Mouse (Mus musculus): Measurements from ENCODE around the gene Serpina3m.
"Not testable (repeated sequence)": the region's sequence is repeated elsewhere in the genome, so short reads cannot be mapped to it uniquely, and the experiment has no call there.

The Serpina3m gene

DNA sequence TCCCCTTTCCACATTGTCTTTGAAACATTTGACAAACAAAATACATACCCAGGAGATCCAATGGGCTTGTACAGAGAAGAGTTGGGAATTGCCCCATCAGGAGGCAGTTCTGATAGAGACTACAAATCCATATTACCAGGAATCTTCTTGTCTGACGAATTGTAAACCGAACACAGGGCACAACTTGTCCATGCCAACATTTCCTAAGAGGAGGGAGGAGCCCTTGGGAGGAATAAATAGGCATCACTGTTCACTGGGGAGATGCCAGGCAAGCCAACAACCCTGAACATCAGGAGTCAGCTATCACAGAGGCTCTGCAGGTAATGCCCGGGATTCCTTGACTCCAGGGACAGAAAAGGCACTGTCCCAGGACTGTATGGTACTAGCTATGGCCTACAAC, at the start of gene Serpina3m, which contains the start of gene Serpina3k:
Gene Serpina3m (plus strand): TSS at position 261 of the 400 bp plus-strand sequence.
Gene Serpina3k (plus strand): TSS at position 261 of the 400 bp plus-strand sequence.
- not testable (repeated sequence) for DNase-seq (ENCODE audit: low spot score in 2 of 2)

DNA sequence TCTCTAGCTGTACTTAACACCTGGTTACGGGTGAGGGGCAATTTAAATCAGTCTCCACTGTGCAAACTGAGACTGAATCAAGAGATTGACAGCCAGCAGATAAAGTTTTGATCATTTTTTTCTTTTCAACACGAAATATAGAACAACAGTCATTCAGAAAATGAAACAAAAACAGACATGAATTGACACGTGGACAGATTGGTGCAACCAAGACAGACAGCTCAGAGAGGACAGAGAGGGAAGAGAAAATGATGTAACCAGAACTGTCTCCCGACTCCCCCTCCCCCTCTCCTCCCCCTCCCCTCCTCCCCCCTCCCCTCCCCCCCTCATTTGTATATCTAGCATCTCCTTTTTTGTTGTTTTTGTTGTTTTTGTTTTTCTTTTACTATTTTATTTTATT, 48.4 kb upstream of the Serpina3m start:
- DNase-seq (ENCODE audit: low spot score in 2 of 2), result no peak

DNA sequence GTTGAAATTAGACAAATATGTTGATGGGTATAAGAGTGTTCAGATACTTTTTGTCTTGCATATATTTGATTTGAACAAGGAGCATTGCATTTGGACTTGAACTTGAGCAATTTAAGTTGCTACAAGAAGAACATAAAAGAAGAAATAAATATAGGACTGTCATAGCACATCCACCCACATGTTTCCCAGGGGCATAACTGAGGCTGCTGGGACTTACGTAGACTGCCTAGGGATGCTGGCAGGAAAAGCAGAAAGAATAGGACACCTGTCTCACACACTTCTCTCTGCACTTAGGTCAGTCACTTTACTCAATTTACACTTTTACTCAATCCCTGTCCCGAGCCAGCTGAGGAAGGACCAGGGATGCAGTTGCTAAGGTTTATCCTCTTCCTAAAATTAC, 44.3 kb upstream of the Serpina3m start:
- peak in 1 of 2 experiments; percentile 4 for DNase-seq (ENCODE audit: low spot score in 2 of 2)

DNA sequence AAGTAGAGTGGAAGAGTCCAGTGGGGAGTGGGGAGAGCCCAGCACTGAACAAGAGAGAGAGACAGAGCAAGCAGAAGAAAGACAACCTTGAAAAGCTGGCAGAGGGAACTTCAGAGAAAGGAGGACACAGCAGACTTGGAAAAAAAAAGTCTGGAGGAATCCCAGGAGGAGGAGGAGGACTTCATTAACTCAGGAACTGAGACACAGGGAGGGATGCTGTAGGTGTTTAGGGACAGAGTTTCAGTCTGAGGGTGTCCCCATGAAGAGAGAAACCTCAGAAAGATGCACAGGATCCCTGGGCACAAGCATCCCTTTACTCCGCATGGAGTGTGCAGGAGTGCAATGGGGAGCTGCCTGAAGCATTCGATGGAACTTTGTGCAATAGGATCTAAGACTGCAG, 40.2 kb upstream of the Serpina3m start:
- peak in 1 of 2 experiments; percentile 2 for DNase-seq (ENCODE audit: low spot score in 2 of 2)

DNA sequence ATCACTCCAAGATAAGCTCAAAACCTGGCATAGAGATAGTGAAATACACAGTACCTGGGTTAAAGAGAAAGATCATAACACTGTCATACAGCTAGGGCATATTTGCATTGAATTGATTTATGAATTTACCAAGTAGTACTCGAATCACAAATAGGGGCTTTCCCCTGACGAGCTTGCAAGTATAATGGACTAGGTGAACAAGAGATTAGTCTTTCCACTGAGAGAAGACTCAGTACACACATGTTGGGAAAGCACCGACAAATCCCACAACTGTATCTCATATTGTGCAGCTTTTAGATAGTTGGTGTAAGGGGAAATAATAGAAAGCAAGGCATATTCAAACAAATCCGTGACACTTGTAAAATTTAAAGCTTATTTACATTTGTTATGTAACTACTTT, 32.3 kb upstream of the Serpina3m start:
- no peak for DNase-seq (ENCODE audit: low spot score in 2 of 2)

DNA sequence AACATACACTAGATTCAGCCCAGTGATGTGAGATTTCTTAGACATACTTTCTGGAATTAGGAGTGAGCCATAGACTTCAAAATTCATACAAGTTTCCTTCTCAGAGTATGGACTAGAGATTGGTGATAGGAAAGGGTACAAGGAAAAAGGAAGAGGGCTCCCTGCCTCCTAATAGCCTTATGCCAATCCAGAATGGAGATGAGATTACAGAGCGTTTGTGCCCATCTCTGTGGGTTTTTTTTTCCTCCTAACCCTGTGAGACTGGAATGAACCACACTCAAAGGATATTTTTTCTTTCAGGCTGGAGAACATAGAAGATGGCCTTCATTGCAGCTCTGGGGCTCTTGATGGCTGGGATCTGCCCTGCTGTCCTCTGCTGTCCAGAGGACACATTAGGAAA, 24.0 kb upstream of the Serpina3m start, which contains the start of gene Serpina3j:
Gene Serpina3j (plus strand): TSS at position 301 of the 400 bp plus-strand sequence.
- no peak for DNase-seq (ENCODE audit: low spot score in 2 of 2)

DNA sequence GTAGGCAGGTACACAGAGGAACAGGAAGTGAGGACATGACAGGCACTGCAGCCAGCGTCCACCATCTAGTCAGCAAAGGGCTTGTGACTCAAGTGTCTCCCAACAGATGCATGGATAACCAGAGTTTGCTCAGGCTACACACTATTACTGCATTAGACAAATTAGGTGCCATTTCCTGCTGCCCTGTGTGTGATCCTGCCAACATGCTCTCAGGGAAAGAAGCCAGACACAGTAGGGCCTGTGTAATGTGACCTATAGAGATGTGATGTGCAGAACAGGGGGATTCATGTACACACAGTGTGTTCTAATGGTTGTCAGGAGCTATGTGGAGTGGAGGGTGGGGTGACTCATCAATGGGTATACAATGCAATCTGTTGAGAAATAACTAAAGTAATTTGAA, 15.8 kb upstream of the Serpina3m start:
- no peak for DNase-seq (ENCODE audit: low spot score in 2 of 2)

DNA sequence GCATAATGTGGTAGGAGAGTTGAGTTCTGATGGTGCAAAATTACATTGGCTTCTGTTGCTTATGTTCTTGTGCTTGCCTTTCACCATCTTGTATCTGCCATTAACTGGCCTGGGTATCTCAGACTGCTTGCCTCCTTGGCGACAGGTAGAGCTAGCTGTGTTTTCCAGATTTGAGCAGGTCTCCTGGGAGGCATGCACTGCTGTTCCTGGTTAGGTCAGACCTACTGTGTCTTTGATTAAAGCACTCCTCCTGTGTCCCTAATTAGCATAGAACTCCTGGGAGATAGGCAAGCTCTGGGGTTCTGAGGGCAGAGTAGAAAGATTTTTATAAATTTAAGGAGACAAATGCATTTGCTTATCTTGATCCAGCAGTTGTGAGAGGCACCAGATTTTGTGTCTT, 6.6 kb upstream of the Serpina3m start:
- DNase-seq (ENCODE audit: low spot score in 2 of 2), result no peak

DNA sequence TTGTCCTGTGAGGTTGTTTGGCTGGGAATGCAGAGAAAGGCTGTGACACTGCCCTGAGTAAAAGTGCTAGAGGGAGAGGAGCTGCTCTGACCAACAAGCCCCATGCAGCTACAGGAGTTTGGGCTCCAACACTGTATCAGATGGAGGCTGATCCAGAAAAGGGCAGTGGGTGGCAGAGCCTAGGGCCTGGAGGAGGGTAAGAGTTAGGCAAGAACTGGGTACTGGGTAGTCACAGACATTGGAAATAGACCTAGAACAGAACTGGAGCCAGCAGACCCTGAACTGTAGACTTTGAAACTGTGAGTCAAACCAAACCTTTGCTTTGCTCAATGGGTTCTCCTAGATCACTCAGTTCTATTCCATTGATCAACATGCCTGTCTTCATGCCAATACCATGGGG, 1.4 kb upstream of the Serpina3m start:
- not testable (repeated sequence) for DNase-seq (ENCODE audit: low spot score in 2 of 2)

DNA sequence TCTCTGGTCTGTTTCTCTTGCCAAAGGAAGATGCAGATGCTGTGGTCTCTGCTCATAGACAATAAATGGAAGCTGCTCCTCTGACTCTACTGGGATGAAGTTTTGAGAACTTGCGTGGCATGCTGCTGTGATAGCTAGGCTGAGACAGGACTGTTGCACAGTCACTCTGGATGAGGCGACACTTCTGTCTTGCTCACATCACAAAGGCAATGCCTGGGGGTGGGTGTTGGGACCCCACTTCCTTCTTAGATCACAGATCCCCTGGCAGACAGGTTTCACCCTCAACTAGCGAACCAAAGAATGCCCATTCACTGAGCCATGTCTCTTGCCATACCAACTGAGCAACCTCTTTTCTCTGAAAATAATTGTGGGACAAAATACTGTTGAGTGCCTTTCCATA, 419 bp downstream of the Serpina3m start:
- no peak for DNase-seq (ENCODE audit: low spot score in 2 of 2)

DNA sequence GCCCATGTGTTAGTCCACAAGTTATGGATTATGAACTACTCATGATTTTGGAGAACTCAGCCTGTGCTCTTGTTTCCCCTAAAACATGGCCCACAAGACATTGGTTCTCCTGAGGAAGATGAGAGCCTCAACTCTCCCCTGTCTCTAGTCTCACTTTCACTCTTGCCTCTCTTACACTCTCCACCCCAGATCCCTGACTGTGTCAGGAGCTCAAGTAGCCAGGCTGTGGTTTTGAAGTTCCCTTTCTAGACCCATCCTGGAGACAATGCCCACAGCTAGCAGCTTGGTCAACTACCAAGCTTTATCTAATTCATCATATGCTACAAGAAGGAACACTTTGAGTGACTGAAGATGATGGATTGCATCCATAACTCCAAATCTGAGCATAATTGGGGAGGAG, 4.2 kb downstream of the Serpina3m start:
- DNase-seq (ENCODE audit: low spot score in 2 of 2), result not testable (repeated sequence)

DNA sequence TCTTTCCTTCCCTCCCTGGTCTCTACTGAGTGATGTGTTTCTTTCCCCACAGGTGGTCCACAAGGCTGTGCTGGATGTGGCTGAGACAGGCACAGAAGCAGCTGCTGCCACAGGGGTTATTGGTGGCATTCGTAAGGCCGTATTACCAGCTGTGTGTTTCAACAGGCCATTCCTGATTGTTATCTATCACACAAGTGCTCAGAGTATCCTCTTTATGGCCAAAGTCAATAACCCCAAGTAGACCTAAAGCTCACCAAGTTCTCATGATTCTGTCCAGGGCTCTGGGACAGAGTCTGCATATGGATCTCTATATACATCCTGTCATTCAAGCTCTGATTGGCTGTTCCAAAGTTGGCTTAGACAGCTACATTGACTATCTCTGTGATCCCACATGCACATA, 6.9 kb downstream of the Serpina3m start:
- no peak for DNase-seq (ENCODE audit: low spot score in 2 of 2)

DNA sequence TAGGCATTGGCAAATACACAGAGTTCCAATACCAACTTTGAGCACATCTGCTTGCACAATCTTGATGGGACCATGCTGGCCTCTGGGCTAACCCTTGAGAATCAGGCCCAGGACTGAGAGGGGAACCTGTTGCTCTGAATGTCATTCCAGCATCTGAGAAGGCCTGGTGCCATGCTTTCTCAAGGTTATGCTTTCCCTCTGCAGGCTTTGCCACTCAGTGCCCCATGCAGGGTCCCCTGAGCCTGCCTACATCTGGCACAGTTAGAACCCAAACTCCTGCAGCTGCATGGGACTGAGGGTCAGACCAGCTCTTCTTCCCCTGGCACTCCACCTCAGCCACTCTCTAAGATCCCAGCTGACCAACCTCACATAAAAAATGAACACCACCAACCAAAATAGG, 7.4 kb downstream of the Serpina3m start:
- no peak for DNase-seq (ENCODE audit: low spot score in 2 of 2)

DNA sequence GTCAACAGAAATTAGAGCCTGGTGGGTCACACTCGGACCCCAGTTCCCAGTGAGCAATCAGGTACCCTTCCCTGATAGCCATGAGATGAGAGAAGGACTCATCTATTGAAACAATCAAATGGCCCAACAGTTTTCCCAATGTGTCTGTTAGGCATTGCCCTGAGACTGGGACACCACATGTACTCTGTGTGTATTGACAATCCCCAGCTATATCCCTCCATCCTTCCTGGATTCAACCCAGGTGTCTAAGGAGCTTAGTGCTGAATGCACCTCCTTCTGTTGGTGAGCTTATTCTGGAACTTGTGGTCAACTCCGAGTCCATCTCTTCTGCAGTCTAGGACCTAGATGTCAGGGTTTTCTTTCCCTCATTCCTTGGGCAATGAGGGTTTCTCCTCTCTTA, 8.8 kb downstream of the Serpina3m start:
- DNase-seq (ENCODE audit: low spot score in 2 of 2), result no peak

DNA sequence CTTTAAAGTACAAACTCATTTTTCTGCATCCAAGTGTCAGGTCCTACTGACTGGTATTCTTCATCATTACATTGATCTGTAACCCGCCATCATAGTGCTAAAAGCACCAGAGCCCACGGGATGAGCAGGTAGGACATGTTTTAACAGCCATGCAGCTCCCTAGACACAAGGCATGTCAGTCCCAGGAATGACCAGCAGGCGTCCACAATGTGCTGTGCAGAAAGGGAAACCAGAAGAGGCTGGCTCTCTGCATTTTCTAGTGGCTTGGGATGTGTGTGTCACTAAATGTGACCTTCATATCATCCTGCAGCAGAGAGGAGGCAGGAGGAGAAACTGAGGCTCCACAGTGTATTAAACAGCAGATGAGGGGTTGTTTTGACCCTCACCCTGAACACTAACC, 13.5 kb downstream of the Serpina3m start:
- DNase-seq (ENCODE audit: low spot score in 2 of 2), result peak in 1 of 2 experiments; percentile 50

DNA sequence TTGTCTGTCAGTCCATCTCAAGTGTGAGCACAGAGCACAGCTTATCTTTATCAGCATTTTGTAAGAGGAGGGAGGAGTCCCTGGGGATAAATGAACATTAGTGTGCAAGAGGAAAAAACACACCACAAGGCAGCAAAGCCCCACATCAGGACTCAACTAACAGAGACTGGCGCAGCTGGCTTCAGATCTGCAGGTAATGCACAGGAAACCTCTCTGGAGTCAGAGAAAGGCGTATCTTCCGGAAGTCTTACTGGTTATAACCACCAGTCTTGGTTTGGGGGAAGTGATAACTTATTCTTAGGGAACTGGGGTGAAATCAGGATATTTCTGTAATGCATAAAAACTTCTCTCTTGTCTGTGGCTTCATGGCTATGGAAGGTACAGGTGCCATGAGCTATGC, 17.7 kb downstream of the Serpina3m start:
- no peak for DNase-seq (ENCODE audit: low spot score in 2 of 2)

DNA sequence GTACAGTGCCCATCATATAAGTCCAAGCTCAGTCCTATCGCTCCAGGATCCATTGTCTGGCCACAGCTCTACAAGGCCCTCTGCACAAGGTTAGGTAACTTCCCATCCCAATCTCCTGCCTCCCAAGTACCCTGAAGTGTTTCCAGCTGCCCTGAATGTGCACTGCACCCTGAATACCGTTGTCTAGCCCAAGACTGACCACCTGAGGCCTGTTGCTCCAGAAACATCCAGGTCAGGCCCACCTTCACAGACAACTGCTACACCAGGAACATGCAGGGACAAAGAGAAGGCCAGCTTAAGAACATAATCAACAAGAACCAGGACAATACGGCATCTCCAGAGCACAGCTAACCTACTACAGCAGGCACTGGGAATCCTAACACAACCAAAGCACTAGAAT, 31.7 kb downstream of the Serpina3m start:
- DNase-seq (ENCODE audit: low spot score in 2 of 2), result peak in 1 of 2 experiments; percentile 36

DNA sequence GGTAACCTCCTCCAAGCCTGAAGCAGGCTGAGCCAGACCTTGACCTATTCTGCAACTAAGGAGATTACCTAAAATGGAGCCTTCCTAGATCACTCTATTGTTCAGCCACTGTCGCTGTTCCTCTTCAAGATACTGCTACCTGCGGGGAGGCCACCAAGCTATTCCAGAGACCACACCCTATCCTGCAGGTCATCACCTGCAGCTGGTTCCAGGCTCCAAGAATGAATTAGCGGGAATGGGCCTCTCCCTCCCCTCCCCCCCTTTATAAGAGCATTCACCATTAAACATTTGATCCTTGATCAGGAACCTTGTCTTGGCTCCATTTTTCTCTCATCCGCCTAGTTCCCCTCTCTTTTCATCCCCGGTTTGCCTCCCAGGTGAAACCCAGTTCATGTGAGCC, 38.9 kb downstream of the Serpina3m start:
- DNase-seq (ENCODE audit: low spot score in 2 of 2), result not testable (repeated sequence)

DNA sequence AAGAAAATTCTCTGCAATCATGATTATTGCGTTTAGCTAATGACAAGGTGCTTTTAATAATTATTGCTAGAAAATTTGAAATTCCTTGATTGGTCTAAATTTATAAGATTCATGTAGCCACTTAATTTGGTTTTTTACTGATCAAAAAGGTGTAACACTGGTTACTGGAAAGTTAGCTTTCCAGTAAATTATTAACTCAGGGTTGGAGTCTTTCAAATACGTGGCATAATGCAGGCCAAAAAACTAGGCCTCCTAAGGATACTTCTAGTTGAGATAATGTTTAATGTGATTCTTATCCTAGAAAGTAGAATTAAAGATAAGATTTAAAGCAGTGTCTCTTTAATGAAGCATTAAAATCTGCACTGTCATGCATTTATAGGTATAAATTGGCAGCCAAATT, 40.1 kb downstream of the Serpina3m start:
- DNase-seq (ENCODE audit: low spot score in 2 of 2), result not testable (repeated sequence)

DNA sequence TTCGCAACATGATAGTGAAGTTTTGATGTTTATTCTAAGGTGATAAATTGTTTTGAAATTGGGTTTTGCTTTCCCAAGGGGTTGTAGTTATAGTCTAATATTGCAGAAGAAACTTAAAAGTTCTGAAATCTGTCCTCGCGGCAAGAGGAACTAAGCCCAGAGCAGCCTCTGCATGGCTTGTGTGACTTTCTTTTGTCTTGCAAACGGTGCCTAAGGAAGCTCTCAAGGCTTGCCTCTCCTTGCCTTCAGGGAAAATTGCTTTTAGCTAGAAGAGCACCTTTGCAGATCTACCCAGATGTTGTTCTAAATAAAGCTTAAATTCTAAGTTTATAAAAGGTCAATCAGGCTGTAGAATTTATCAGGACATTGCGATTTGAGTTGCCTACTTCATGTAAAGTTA, 40.5 kb downstream of the Serpina3m start:
- DNase-seq (ENCODE audit: low spot score in 2 of 2), result not testable (repeated sequence)

DNA sequence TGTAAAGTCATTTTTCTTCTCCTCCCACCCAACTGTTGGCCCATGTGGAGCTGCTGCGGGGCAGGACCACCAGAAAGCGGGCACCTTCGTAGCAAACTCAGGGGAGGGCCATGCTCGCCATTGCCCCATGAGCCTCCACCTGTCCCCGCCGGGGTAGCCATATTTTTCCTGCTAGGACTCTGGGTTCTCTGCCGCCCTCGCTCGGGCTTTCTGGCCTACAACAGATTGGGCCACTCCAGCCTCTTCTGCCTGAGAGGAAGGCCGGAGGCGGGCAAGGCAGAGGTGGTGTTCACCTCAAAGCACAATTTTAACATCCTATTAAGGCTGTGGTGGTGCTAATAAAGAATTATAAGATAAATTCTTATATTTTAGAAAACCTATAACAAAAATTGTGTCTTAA, 41.6 kb downstream of the Serpina3m start:
- DNase-seq (ENCODE audit: low spot score in 2 of 2), result no peak

DNA sequence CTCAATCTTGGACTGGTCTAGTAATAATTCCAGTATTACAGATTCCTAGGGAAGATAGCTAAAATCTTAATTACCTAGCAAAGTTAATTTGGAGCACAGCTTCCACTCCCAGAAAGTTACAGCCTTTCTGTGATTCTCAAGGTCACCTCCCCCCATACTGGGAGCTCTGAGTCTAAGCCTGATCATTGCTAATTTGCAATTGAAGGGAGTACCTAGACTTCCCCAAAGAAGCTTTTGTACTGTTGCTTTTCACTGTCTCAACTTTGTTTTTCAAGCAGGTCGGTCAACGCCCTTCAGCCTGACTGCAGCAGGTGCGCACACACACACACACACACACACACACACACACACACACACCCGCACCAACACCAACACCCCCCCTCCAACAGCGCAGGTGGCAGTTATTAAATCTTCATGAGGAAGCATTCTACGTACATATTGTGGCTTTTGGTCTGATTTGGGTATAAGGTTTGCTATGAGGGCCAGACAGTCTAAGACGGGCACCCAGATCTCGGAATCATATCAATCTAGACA, 42.9 kb downstream of the Serpina3m start:
- not testable (repeated sequence) for DNase-seq (ENCODE audit: low spot score in 2 of 2)

DNA sequence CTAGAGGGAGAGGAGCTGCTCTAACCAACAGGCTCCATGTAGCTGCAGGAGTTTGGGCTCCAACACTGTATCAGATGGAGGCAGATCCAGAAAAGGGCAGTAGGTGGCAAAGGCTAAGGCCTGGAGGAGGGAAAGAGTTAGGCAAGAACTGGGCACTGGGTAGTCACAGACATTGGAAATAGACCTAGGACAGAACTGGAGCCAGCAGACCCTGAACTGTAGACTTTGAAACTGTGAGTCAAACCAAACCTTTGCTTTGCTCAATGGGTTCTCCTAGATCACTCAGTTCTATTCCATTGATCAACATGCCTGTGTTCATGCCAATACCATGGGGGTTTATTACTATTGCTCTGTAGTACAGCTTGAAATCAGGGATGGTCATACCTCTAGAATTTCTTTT, 47.7 kb downstream of the Serpina3m start:
- DNase-seq (ENCODE audit: low spot score in 2 of 2), result not testable (repeated sequence)

DNA sequence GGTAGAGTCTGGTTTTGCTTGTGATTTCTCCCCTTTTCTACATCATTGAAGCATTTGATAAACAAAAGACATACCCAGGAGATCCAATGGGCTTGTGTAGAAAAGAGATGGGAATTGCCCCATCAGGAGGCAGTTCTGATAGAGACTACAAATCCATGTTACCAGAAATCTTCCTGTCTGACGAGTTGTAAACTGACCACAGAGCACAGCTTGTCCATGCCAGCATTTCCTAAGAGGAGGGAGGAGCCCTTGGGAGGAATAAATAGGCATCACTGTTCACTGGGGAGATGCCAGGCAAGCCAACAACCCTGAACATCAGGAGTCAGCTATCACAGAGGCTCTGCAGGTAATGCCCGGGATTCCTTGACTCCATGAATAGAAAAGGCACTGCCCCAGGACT, 48.6 kb downstream of the Serpina3m start:
- not testable (repeated sequence) for DNase-seq (ENCODE audit: low spot score in 2 of 2)

Data from spleen, postnatal 4 days (tissue).